Mouse (Mus musculus) layer of hippocampus, adult 9-11 months (tissue): ENCODE measurements around the gene Kpna7.

Experiments used
- DNase-seq: peaks from one replicate; pipeline ENCODE4 v3.0.0; 2022

Kpna7 gene

DNA sequence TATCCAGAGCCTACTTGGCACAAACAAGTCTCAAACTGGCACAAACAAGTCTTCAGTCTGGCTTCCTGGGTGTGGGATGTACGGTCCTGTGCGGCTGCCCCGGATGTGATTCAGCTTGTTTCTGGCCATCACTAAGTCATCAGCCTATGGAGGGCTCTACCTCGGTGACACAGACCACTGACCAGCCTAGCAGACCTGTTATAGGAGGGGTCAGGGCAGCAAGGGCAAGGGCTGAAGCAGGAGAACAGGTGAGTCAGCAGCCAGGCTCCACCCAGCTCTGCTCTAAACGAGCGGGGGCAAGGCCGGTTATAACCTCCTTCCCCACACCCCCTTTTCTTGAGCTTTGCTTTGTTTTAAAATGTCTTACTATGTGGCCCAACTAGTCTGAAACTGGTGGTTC is 129.4 kb downstream of the Kpna7 start:
- no peak for DNase-seq

DNA sequence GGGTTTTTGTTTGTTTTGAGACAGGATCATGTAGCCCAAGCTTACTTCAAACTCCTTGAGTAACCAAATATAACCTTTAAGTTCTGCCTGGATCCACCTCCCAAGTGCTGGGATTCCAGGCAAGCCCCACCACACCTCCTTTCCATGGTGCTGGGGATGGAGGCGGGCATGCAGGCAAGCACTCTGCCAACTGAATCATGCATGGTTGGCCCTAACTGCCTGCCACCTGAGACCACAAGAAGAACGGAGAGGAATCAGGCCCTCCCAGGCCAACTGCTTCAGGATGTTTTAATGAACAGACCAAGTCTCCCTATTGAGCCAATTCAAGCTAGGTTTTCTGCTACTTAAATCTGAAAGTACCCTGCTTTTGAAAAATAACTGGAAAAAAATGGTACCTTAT is 131.2 kb downstream of the Kpna7 start:
- DNase-seq = no peak

- no peak for DNase-seq
These were observed 133.3 kb downstream of the Kpna7 start for GRCm38 (mm10) chr5:144950428-144951051.

DNA sequence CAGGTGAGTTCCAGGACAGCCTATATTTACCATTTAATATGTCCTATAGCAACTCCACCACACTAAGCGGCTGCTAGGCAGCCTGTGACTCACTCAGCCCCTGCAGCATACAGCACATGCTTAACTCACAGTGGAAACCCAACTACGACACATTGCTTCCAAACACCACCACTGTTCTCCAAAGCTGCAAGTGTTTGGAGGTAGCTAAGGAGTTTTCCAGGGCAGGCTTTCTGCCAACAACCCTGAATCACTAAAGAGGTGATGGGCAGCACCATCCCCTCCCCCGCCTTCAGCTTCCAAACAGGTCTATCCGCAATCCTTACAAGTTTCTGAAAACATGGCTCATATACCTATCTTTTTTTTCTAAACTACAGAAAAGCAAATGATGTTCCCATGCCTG is 134.0 kb downstream of the Kpna7 start:
- DNase-seq = no peak

- no peak for DNase-seq
These were observed 135.4 kb downstream of the Kpna7 start for GRCm38 (mm10) chr5:144948422-144948821.

DNA sequence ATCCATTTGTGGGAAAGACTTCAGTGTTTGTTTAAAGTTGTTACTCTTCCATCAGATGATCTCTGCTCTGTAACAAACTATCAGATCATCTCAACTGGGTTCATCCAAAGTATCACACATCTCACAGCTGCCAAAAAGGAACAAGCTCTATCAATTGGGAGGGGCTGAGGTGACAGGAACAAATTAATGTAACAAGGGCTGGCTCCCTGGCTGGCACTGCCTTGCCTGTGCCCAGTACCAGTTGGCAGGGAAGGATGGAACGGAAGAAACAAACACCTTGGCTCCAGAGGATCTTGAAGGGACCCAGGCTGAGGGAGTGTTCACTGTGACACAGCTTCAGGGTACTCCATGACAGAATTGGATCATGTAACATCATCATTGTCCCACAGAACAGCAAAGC is 135.8 kb downstream of the Kpna7 start:
- DNase-seq = no peak

DNA sequence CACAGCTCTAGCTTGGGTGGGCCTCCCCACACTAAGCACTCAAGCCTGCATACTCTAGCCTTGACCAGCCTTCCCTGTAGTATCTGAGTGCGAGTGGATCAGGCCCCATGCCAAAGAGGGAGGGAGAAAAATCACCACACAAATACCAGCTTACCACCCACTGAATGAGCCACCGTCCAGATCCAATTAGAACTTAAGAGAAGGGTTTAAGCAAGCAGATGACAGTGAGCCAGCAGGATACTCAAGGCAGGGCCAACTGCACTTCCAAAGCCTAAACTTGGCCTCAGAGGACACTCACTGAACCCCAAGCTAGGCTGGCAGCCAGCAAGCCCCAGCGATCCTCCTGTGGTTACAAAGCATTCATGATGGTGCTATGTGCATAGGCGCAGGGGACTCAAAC is 137.8 kb downstream of the Kpna7 start:
- peak; percentile 67 for DNase-seq

DNA sequence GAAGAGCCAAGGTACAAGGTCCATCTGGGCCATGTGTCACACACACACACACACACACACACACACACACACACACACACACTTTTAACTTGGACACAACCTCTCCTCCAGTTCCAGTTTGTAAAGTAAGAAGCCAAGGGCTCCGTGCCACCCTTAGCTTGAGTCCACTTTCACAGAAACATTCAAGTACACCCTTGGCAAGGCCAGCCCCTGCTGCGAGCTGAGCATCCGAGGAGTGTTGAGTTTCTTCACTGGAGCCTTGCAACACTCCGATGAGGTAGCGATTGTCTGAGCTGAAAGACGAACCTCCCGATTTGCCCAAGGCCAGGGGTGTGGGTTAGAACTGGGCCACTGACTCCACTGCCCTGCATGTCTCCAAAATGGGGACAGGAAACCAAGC is 138.9 kb downstream of the Kpna7 start:
- no peak for DNase-seq

- no peak for DNase-seq
These were observed 139.5 kb downstream of the Kpna7 start for GRCm38 (mm10) chr5:144944370-144944769.

GRCm38 (mm10) chr5:144943346-144943745 is 140.5 kb downstream of the Kpna7 start:
- DNase-seq = no peak

- no peak for DNase-seq
These were observed 141.4 kb downstream of the Kpna7 start for GRCm38 (mm10) chr5:144942431-144942830.

- no peak for DNase-seq
These were observed 142.9 kb downstream of the Kpna7 start for GRCm38 (mm10) chr5:144940904-144941303.

DNA sequence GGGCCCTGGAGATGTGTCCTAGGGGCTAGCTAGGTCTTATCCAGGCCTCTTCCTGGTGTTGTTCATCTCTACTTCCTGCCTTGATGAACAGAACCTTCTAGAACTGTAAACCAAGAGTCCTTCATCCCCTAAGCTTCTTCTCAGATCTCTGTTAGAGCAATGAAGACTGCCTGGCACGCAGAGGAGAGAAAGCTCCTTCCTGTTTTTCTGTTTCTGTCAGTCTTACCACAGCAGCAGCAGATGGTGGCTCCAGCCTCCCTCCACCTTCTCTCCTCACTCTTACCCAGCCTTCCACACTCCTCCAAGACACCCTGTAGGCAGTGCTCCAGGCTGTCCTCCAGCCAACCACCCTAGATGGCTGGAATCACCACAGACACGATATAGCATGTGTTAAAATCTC is 146.5 kb downstream of the Kpna7 start:
- peak; percentile 42 for DNase-seq
